Comparison of ENCODE assay signal across 16 mouse cellular contexts in genomic region chr2:167430737-167431417, GRCm38 (mm10). TPM values are rescaled to one million over a fixed set of nuclear protein-coding genes. Genes with fewer than 3 reads are reported as not detected.
DNase-seq lines count a peak whose midpoint lies in the region; ATAC-seq and TF ChIP-seq lines count a peak whose summit lies in the region.
"Had no signal": no experiment of that assay in that cellular context is flagged by ENCODE, and none has a peak within 500 bp of the region (broad histone marks: within the 10 kb centered on the region; RNA-seq: fewer than 3 reads in every experiment).

No protein-coding gene starts in this region.

- H3K9ac ChIP-seq in midbrain, embryonic 12.5 days (replicated peaks), result no peak overlapping the region
- no peak overlapping the region for H3K9ac ChIP-seq in midbrain, embryonic 11.5 days (ENCODE audit: low read length)
- no peak overlapping the region for H3K9ac ChIP-seq in intestine, embryonic 16.5 days (ENCODE audit: low read depth, low read length)
- peak overlapping the region; percentile 21; the same call in 1 of the 2 replicates for H3K9ac ChIP-seq in stomach, embryonic 16.5 days (ENCODE audit: low read length)
- H3K9ac ChIP-seq: heart, embryonic 15.5 days had no signal

- 0 out of 2 replicates have a peak overlapping the region, but pooled peaks have one; percentile 11 for H3K27ac ChIP-seq in midbrain, embryonic 12.5 days (replicated peaks)
- H3K27ac ChIP-seq in midbrain, embryonic 11.5 days (ENCODE audit: low read depth, low read length), result no peak overlapping the region
- 0 out of 2 replicates have a peak overlapping the region, but pooled peaks have one; percentile 18 for H3K27ac ChIP-seq in intestine, embryonic 16.5 days (ENCODE audit: low read length)
- peak overlapping the region; percentile 26; the same call in 1 of the 2 replicates for H3K27ac ChIP-seq in stomach, embryonic 16.5 days (ENCODE audit: low read length)
- H3K27ac ChIP-seq: heart, embryonic 15.5 days; hindbrain, postnatal 0 days; left cerebral cortex, adult 2 months had no signal

- H3K9me3 ChIP-seq in midbrain, embryonic 12.5 days, result no peaks in the 10 kb centered on the region
- no peaks in the 10 kb centered on the region for H3K9me3 ChIP-seq in midbrain, embryonic 11.5 days (ENCODE audit: control insufficient read depth, low read length)
- H3K9me3 ChIP-seq in intestine, embryonic 16.5 days (ENCODE audit: control insufficient read depth, low read length), result no peaks in the 10 kb centered on the region
- no peaks in the 10 kb centered on the region for H3K9me3 ChIP-seq in stomach, embryonic 16.5 days (replicated peaks; ENCODE audit: control insufficient read depth, low read length)
- H3K9me3 ChIP-seq: heart, embryonic 15.5 days had no signal

- no peak for TF ChIP-seq POLR2A in lung, adult 2 months (IDR thresholded peaks at IDR 0.05; ENCODE audit: borderline replicate concordance, extremely low read depth, low read depth, low read length)

- DNase-seq in heart, adult 11 months, result peak; percentile 30
- DNase-seq in heart, postnatal 10 days, result no peak
- no peak for DNase-seq in midbrain, embryonic 11.5 days (ENCODE audit: low spot score, missing footprints)
- no peak for DNase-seq in gastrocnemius, postnatal 36 days
- no peak for DNase-seq in lung, adult 2 months
- DNase-seq: cerebellum, adult 8-10 months; embryo, embryonic 11 days; kidney, postnatal 14 days; lung, adult 18-20 months; thymus, adult 18-20 months had no signal

- H3K27me3 ChIP-seq in midbrain, embryonic 12.5 days, result no peaks in the 10 kb centered on the region
- no peaks in the 10 kb centered on the region for H3K27me3 ChIP-seq in midbrain, embryonic 11.5 days (ENCODE audit: control insufficient read depth, insufficient read depth, low read length)
- no peaks in the 10 kb centered on the region for H3K27me3 ChIP-seq in intestine, embryonic 16.5 days (replicated peaks; ENCODE audit: control insufficient read depth, insufficient read depth, low read length)
- H3K27me3 ChIP-seq in stomach, embryonic 16.5 days (ENCODE audit: control insufficient read depth, insufficient read depth, low read length), result no peaks in the 10 kb centered on the region
- H3K27me3 ChIP-seq: heart, embryonic 15.5 days had no signal

- H3K4me3 ChIP-seq in midbrain, embryonic 12.5 days, result no peak overlapping the region
- no peak overlapping the region for H3K4me3 ChIP-seq in midbrain, embryonic 11.5 days (ENCODE audit: low read depth, low read length)
- H3K4me3 ChIP-seq in intestine, embryonic 16.5 days (ENCODE audit: low read length), result no peak overlapping the region
- no peak overlapping the region for H3K4me3 ChIP-seq in stomach, embryonic 16.5 days (replicated peaks; ENCODE audit: low read length)
- H3K4me3 ChIP-seq in lung, adult 2 months (replicated peaks; ENCODE audit: extremely low read depth, low read depth, low read length), result no peak overlapping the region
- H3K4me3 ChIP-seq: heart, embryonic 15.5 days; left cerebral cortex, adult 2 months had no signal

- no peak for TF ChIP-seq CTCF in lung, adult 2 months (IDR thresholded peaks at IDR 0.05; ENCODE audit: insufficient read depth, low read length)

- WGBS in midbrain, embryonic 12.5 days, result 72% methylated on average over 9 of the region's 9 CpGs
- 73% methylated on average over 9 of the region's 9 CpGs for WGBS in midbrain, embryonic 11.5 days
- 61% methylated on average over 9 of the region's 9 CpGs for WGBS in intestine, embryonic 16.5 days
- WGBS in stomach, embryonic 16.5 days, result 55% methylated on average over 9 of the region's 9 CpGs
- 73% methylated on average over 9 of the region's 9 CpGs for whole genome bisulfite sequencing in lung, adult 2 months

- peaks cover 68% of the 10 kb centered on the region for H3K36me3 ChIP-seq in midbrain, embryonic 12.5 days
- peaks cover 11% of the 10 kb centered on the region; the same call in 1 of the 2 replicates for H3K36me3 ChIP-seq in midbrain, embryonic 11.5 days (ENCODE audit: control insufficient read depth, insufficient read depth, low read length)
- H3K36me3 ChIP-seq in intestine, embryonic 16.5 days (ENCODE audit: control insufficient read depth, insufficient read depth, low read length), result peaks cover 7% of the 10 kb centered on the region
- H3K36me3 ChIP-seq in stomach, embryonic 16.5 days (ENCODE audit: control insufficient read depth, insufficient read depth, low read length), result peaks cover 21% of the 10 kb centered on the region; the same call in 1 of the 2 replicates

- intact Hi-C loops in heart, postnatal 10 days (cut with DNase I), result no loop called here
- intact Hi-C loops in gastrocnemius, postnatal 36 days (cut with DNase I), result loop anchor here (2.0 kb wide), 1 partner anchor 22 kb away; no protein-coding TSS in a partner anchor

- no peak overlapping the region for H3K4me2 ChIP-seq in midbrain, embryonic 12.5 days (replicated peaks)
- H3K4me2 ChIP-seq in midbrain, embryonic 11.5 days, result no peak overlapping the region
- no peak overlapping the region for H3K4me2 ChIP-seq in intestine, embryonic 16.5 days (ENCODE audit: low read depth, low read length)
- H3K4me2 ChIP-seq in stomach, embryonic 16.5 days (ENCODE audit: low read depth, low read length), result no peak overlapping the region
- H3K4me2 ChIP-seq: heart, embryonic 15.5 days had no signal

- no peaks in the 10 kb centered on the region for H3K4me1 ChIP-seq in midbrain, embryonic 12.5 days
- H3K4me1 ChIP-seq in midbrain, embryonic 11.5 days (ENCODE audit: control insufficient read depth, insufficient read depth, low read length), result no peaks in the 10 kb centered on the region
- H3K4me1 ChIP-seq in intestine, embryonic 16.5 days (ENCODE audit: control insufficient read depth, insufficient read depth, low read length), result no peaks in the 10 kb centered on the region
- H3K4me1 ChIP-seq in stomach, embryonic 16.5 days (ENCODE audit: control insufficient read depth, insufficient read depth, low read length), result peaks cover 7% of the 10 kb centered on the region; the same call in 1 of the 2 replicates
- H3K4me1 ChIP-seq in lung, adult 2 months (ENCODE audit: control insufficient read depth, insufficient read depth, low read length), result no peaks in the 10 kb centered on the region
- H3K4me1 ChIP-seq: heart, embryonic 15.5 days had no signal

- no peak for ATAC-seq in midbrain, embryonic 12.5 days (ENCODE audit: low FRiP score, low read depth)
- ATAC-seq in midbrain, embryonic 11.5 days (ENCODE audit: low FRiP score), result no peak
- ATAC-seq in intestine, embryonic 16.5 days, result peak; percentile 60; the same call in 1 of the 2 replicates
- ATAC-seq in stomach, embryonic 16.5 days (ENCODE audit: insufficient read depth, low FRiP score), result peak; percentile 40; the same call in 1 of the 2 replicates
- ATAC-seq: hindbrain, postnatal 0 days had no signal

RNA-seq across cellular contexts. Expression of gene Slc9a8, which starts 9.4 kb away (rescaled TPM):
- 10 to 100 TPM; 23.6 to 29.3 TPM for total RNA-seq in heart, postnatal 10 days (2021)
- polyA plus RNA-seq in midbrain, embryonic 12.5 days (2016; fragmentation: Nextera tagmentation; extraction: Ambion mirVana), result 26.1 and 27.5 TPM in 2 replicates
- polyA plus RNA-seq in midbrain, embryonic 11.5 days (2014; fragmentation: Nextera tagmentation; extraction: Ambion mirVana), result 15.1 and 17.2 TPM in 2 replicates
- polyA plus RNA-seq in intestine, embryonic 16.5 days (2015; fragmentation: Nextera tagmentation; extraction: Ambion mirVana), result 19.0 and 21.4 TPM in 2 replicates
- polyA plus RNA-seq in stomach, embryonic 16.5 days (2015; fragmentation: Nextera tagmentation; extraction: Ambion mirVana), result 21.5 and 21.7 TPM in 2 replicates
- 10 to 100 TPM; 21.8 to 22.8 TPM for total RNA-seq in gastrocnemius, postnatal 36 days (2021)
- polyA plus RNA-seq in lung, adult 2 months (2012; rRNA removed), result 32.0 and 41.7 TPM in 2 replicates

Comparison
In these comparisons a context has a peak if more than half of its experiments do, and no peak if none do; other contexts are left out.
1. ATAC-seq: peak in intestine, embryonic 16.5 days (single experiment) and stomach, embryonic 16.5 days (single experiment); none in midbrain, embryonic 12.5 days (single experiment) and midbrain, embryonic 11.5 days (single experiment).